Mouse (Mus musculus): Measurements from ENCODE around the gene Mgat4a. TPM values are rescaled to one million over a fixed set of nuclear protein-coding genes. Genes with fewer than 3 reads are reported as not detected.

The Mgat4a gene
- total and polyA plus RNA-seq, 3 experiments: 2.7 to 2.8 TPM; not detected in 1

GRCm38 (mm10) chr1:37490691-37491212 is 50.1 kb downstream of the Mgat4a start:
- TF ChIP-seq NRF1 (IDR thresholded peaks at IDR 0.05; ENCODE audit: insufficient read depth, low read depth, low read length, poor library complexity, severe bottlenecking): no peak
- no peak for TF ChIP-seq MYC (IDR thresholded peaks at IDR 0.05; ENCODE audit: low read depth, low read length)
- TF ChIP-seq GABPA (IDR thresholded peaks at IDR 0.05; ENCODE audit: low read depth, low read length): no peak
- no peak for TF ChIP-seq ZKSCAN1 (IDR thresholded peaks at IDR 0.05; ENCODE audit: low read depth, low read length)
- TF ChIP-seq SIN3A (IDR thresholded peaks at IDR 0.05; ENCODE audit: low read length): no peak
- no peak for TF ChIP-seq ZNF384 (IDR thresholded peaks at IDR 0.05; ENCODE audit: low read depth, low read length)
- TF ChIP-seq USF2 (IDR thresholded peaks at IDR 0.05; ENCODE audit: borderline replicate concordance in 1 of 2, insufficient read depth in 1 of 2, low read depth in 1 of 2, low read length in 2 of 2): no peak
- no peak for TF ChIP-seq UBTF (IDR thresholded peaks at IDR 0.05; ENCODE audit: borderline replicate concordance, insufficient read depth, low read depth, low read length)
- no peak for TF ChIP-seq JUND (IDR thresholded peaks at IDR 0.05; ENCODE audit: low read depth, low read length)
- no peak for TF ChIP-seq RCOR1 (IDR thresholded peaks at IDR 0.05; ENCODE audit: low read depth, low read length)
- Histone ChIP-seq H3K9ac (ENCODE audit: control insufficient read depth, low read depth, low read length, poor library complexity, severe bottlenecking) (no peak overlapping the region), H3K36me3 (ENCODE audit: control insufficient read depth in 1 of 2, insufficient read depth in 2 of 2, low read length in 2 of 2) (peaks cover 0 to 9% of the 10 kb centered on the region in 2 experiments; a peak in 2 of 4 replicates), H3K9me3 (replicated peaks; ENCODE audit: insufficient read depth, low read length) (no peaks in the 10 kb centered on the region), H3K27me3 (ENCODE audit: control insufficient read depth in 1 of 2, insufficient read depth in 2 of 2, low read length in 2 of 2) (no peaks in the 10 kb centered on the region), H3K79me2 (ENCODE audit: control insufficient read depth, insufficient read depth, low read length, poor library complexity) (no peaks in the 10 kb centered on the region), H3K4me1 (ENCODE audit: control insufficient read depth in 1 of 2, insufficient read depth in 2 of 2, low read length in 2 of 2) (peaks cover 0 to 11% of the 10 kb centered on the region in 2 experiments; a peak in 2 of 4 replicates), H3K4me3 (ENCODE audit: control insufficient read depth in 1 of 2, insufficient read depth in 1 of 2, low read depth in 2 of 2, low read length in 2 of 2) (no peak overlapping the region), H3K27ac (ENCODE audit: control insufficient read depth, low read depth, low read length) (no peak overlapping the region)
- no peak for DNase-seq (ENCODE audit: low read depth, low spot score)

- H3K27me3 ChIP-seq (ENCODE audit: control insufficient read depth in 1 of 2, insufficient read depth in 2 of 2, low read length in 2 of 2): no peaks in the 10 kb centered on the region
- no peaks in the 10 kb centered on the region for H3K9me3 ChIP-seq (replicated peaks; ENCODE audit: insufficient read depth, low read length)
- no peak overlapping the region for H3K27ac ChIP-seq (ENCODE audit: control insufficient read depth, low read depth, low read length)
- H3K36me3 ChIP-seq (ENCODE audit: control insufficient read depth in 1 of 2, insufficient read depth in 2 of 2, low read length in 2 of 2): peaks cover 0 to 9% of the 10 kb centered on the region in 2 experiments; a peak in 2 of 4 replicates
- peaks cover 0 to 11% of the 10 kb centered on the region in 2 experiments; a peak in 2 of 4 replicates for H3K4me1 ChIP-seq (ENCODE audit: control insufficient read depth in 1 of 2, insufficient read depth in 2 of 2, low read length in 2 of 2)
- H3K79me2 ChIP-seq (ENCODE audit: control insufficient read depth, insufficient read depth, low read length, poor library complexity): no peaks in the 10 kb centered on the region
- no peak for DNase-seq (ENCODE audit: low read depth, low spot score)
- no peak overlapping the region for H3K4me3 ChIP-seq (ENCODE audit: control insufficient read depth in 1 of 2, insufficient read depth in 1 of 2, low read depth in 2 of 2, low read length in 2 of 2)
- no peak overlapping the region for H3K9ac ChIP-seq (ENCODE audit: control insufficient read depth, low read depth, low read length, poor library complexity, severe bottlenecking)
- TF ChIP-seq BHLHE40 (IDR thresholded peaks at IDR 0.05; ENCODE audit: borderline replicate concordance, low read depth, low read length) (no peak), KAT2A (conservative IDR thresholded peaks at IDR 0.05; ENCODE audit: low read depth, low read length) (no peak), CHD1 (IDR thresholded peaks at IDR 0.05; ENCODE audit: low read depth, low read length) (no peak), MXI1 (IDR thresholded peaks at IDR 0.05; ENCODE audit: low read depth, low read length) (no peak), MYB (IDR thresholded peaks at IDR 0.05; ENCODE audit: low read depth, low read length) (no peak), UBTF (IDR thresholded peaks at IDR 0.05; ENCODE audit: borderline replicate concordance, insufficient read depth, low read depth, low read length) (no peak), POLR2AphosphoS2 (IDR thresholded peaks at IDR 0.05; ENCODE audit: low read length) (no peak), ETS1 (IDR thresholded peaks at IDR 0.05; ENCODE audit: low read depth, low read length) (no peak), ZKSCAN1 (IDR thresholded peaks at IDR 0.05; ENCODE audit: low read depth, low read length) (no peak), RCOR1 (IDR thresholded peaks at IDR 0.05; ENCODE audit: low read depth, low read length) (no peak)
These were observed 52.3 kb downstream of the Mgat4a start for GRCm38 (mm10) chr1:37488531-37488930.

Measured in MEL (cell line).